8 mouse cellular contexts compared by ENCODE assay signal in genomic region chr10:81406504-81407440, GRCm38 (mm10). TPM values are rescaled to one million over a fixed set of nuclear protein-coding genes. Genes with fewer than 3 reads are reported as not detected.
DNase-seq lines count a peak whose midpoint lies in the region; ATAC-seq and TF ChIP-seq lines count a peak whose summit lies in the region.

No protein-coding gene starts in this region.

- peak overlapping the region; percentile 42 to 97 for H3K27ac ChIP-seq in heart, embryonic 14.5 days (replicated peaks in 1 of 2; ENCODE audit: control insufficient read depth in 1 of 2, insufficient read depth in 1 of 2, low read depth in 2 of 2, low read length in 2 of 2)
- H3K27ac ChIP-seq in bone marrow macrophage, adult 2 months (ENCODE audit: insufficient read depth, low read depth, low read length), result peak overlapping the region; percentile 59
- peak overlapping the region; percentile 81 for H3K27ac ChIP-seq in hindbrain, embryonic 10.5 days
- no peak overlapping the region for H3K27ac ChIP-seq in midbrain, embryonic 12.5 days (replicated peaks)

- H3K4me1 ChIP-seq in heart, embryonic 14.5 days (ENCODE audit: control insufficient read depth in 2 of 2, insufficient read depth in 2 of 2, low read length in 2 of 2), result peaks cover 50 to 80% of the 10 kb centered on the region in 2 experiments
- H3K4me1 ChIP-seq in bone marrow macrophage, adult 2 months (ENCODE audit: control insufficient read depth, insufficient read depth, low read length), result peaks cover 59% of the 10 kb centered on the region
- peaks cover 97% of the 10 kb centered on the region for H3K4me1 ChIP-seq in hindbrain, embryonic 10.5 days (replicated peaks)
- peaks cover 67% of the 10 kb centered on the region for H3K4me1 ChIP-seq in midbrain, embryonic 12.5 days

- ATAC-seq in heart, embryonic 14.5 days (ENCODE audit: insufficient number of reproducible peaks, insufficient read depth, low FRiP score, low read depth), result no peak
- ATAC-seq in midbrain, embryonic 12.5 days (ENCODE audit: low FRiP score, low read depth), result no peak

- no peak for TF ChIP-seq CTCF in bone marrow macrophage, adult 2 months (IDR thresholded peaks at IDR 0.05; ENCODE audit: low read depth, low read length)

- no peak for TF ChIP-seq POLR2A in bone marrow macrophage, adult 2 months (IDR thresholded peaks at IDR 0.05; ENCODE audit: borderline replicate concordance, low read depth, low read length)

- H3K9ac ChIP-seq in heart, embryonic 14.5 days (ENCODE audit: low read length), result peak overlapping the region; percentile 64
- H3K9ac ChIP-seq in midbrain, embryonic 12.5 days (replicated peaks), result no peak overlapping the region

- WGBS in heart, embryonic 14.5 days, result 27% methylated on average over 24 of the region's 24 CpGs
- 25% methylated on average over 24 of the region's 24 CpGs for WGBS in hindbrain, embryonic 10.5 days
- WGBS in midbrain, embryonic 12.5 days, result 21% methylated on average over 24 of the region's 24 CpGs

- peaks cover 56% of the 10 kb centered on the region for H3K36me3 ChIP-seq in heart, embryonic 14.5 days (ENCODE audit: control insufficient read depth, insufficient read depth, low read length)
- H3K36me3 ChIP-seq in hindbrain, embryonic 10.5 days, result peaks cover 6% of the 10 kb centered on the region; the same call in 1 of the 2 replicates
- H3K36me3 ChIP-seq in midbrain, embryonic 12.5 days, result 0 out of 2 replicates have a peak, but pooled peaks cover 3% of the 10 kb centered on the region

- no peak for DNase-seq in heart, adult 18-20 months
- DNase-seq in hindbrain, embryonic 10.5 days (ENCODE audit: low spot score), result no peak
- no peak for DNase-seq in urinary bladder, postnatal 10 days (ENCODE audit: low spot score)
- no peak for DNase-seq in urinary bladder, adult 18-20 months (ENCODE audit: low spot score in 2 of 2)
- no peak for DNase-seq in adrenal gland, postnatal 10 days

- H3K4me2 ChIP-seq in heart, embryonic 14.5 days (ENCODE audit: low read length), result peak overlapping the region; percentile 56
- H3K4me2 ChIP-seq in midbrain, embryonic 12.5 days (replicated peaks), result peak overlapping the region; percentile 33

- no peaks in the 10 kb centered on the region for H3K9me3 ChIP-seq in heart, embryonic 14.5 days (ENCODE audit: control insufficient read depth, low read length)
- no peaks in the 10 kb centered on the region for H3K9me3 ChIP-seq in hindbrain, embryonic 10.5 days
- H3K9me3 ChIP-seq in midbrain, embryonic 12.5 days, result no peaks in the 10 kb centered on the region

- peak overlapping the region; percentile 26 to 34 for H3K4me3 ChIP-seq in heart, embryonic 14.5 days (ENCODE audit: control insufficient read depth in 1 of 2, insufficient read depth in 1 of 2, low read depth in 1 of 2, low read length in 2 of 2)
- peak overlapping the region; percentile 61 for H3K4me3 ChIP-seq in bone marrow macrophage, adult 2 months (ENCODE audit: insufficient read depth, low read length)
- peak overlapping the region; percentile 40 for H3K4me3 ChIP-seq in hindbrain, embryonic 10.5 days
- H3K4me3 ChIP-seq in midbrain, embryonic 12.5 days, result peak overlapping the region; percentile 18; the same call in 1 of the 2 replicates

- no peaks in the 10 kb centered on the region for H3K27me3 ChIP-seq in heart, embryonic 14.5 days (ENCODE audit: control insufficient read depth, insufficient read depth, low read length)
- peaks cover 85% of the 10 kb centered on the region for H3K27me3 ChIP-seq in hindbrain, embryonic 10.5 days (ENCODE audit: insufficient read depth, poor library complexity, severe bottlenecking)
- H3K27me3 ChIP-seq in midbrain, embryonic 12.5 days, result peaks cover 60% of the 10 kb centered on the region

RNA-seq across cellular contexts. Expression of gene Smim24, which starts 13.9 kb away (rescaled TPM):
- polyA plus RNA-seq in heart, embryonic 14.5 days (2014; fragmentation: Nextera tagmentation; extraction: Ambion mirVana), result 3.8 and 4.7 TPM in 2 replicates
- 1 to 10 TPM; 1.9 to 2.2 TPM for total RNA-seq in heart, adult 18-20 months (2021)
- polyA plus RNA-seq in bone marrow macrophage, adult 2 months (2012; ENCODE audit: insufficient read depth, insufficient read length, missing spikeins), result 41.9 and 45.5 TPM in 2 replicates
- 2.7 and 3.0 TPM in 2 replicates for polyA plus RNA-seq in hindbrain, embryonic 10.5 days (2016; fragmentation: Nextera tagmentation; extraction: Ambion mirVana)
- polyA plus RNA-seq in midbrain, embryonic 12.5 days (2016; fragmentation: Nextera tagmentation; extraction: Ambion mirVana), result 2.1 and 2.8 TPM in 2 replicates
- 1 to 10 TPM; 1.2 to 1.6 TPM for total RNA-seq in adrenal gland, postnatal 10 days (2021)

RNA-seq across cellular contexts. Expression of gene Gm48552, which starts 18.0 kb away (rescaled TPM):
- polyA plus RNA-seq in heart, embryonic 14.5 days (2014; fragmentation: Nextera tagmentation; extraction: Ambion mirVana), result 1.0 TPM in 2 replicates
- under 1 TPM in 1 of 2 experiments, not detected in 1; 0.51 TPM for total RNA-seq in heart, adult 18-20 months (2021)
- polyA plus RNA-seq in bone marrow macrophage, adult 2 months (2012; ENCODE audit: insufficient read depth, insufficient read length, missing spikeins), result not detected in 2 replicates
- 1.0 and 2.5 TPM in 2 replicates for polyA plus RNA-seq in hindbrain, embryonic 10.5 days (2016; fragmentation: Nextera tagmentation; extraction: Ambion mirVana)
- 0.50 and 2.3 TPM in 2 replicates for polyA plus RNA-seq in midbrain, embryonic 12.5 days (2016; fragmentation: Nextera tagmentation; extraction: Ambion mirVana)
- 1 to 10 TPM in 1 of 2 experiments, under 1 TPM in 1; 0.45 to 1.9 TPM for total RNA-seq in adrenal gland, postnatal 10 days (2021)

RNA-seq across cellular contexts. Expression of gene Gm48551, which starts 22.5 kb away (rescaled TPM):
- 1.7 and 2.0 TPM in 2 replicates for polyA plus RNA-seq in heart, embryonic 14.5 days (2014; fragmentation: Nextera tagmentation; extraction: Ambion mirVana)
- total RNA-seq in heart, adult 18-20 months (2021), result 1 to 10 TPM in 1 of 2 experiments, under 1 TPM in 1; 0.65 to 2.3 TPM
- 0.75 and 2.2 TPM in 2 replicates for polyA plus RNA-seq in bone marrow macrophage, adult 2 months (2012; ENCODE audit: insufficient read depth, insufficient read length, missing spikeins)
- 4.0 and 4.8 TPM in 2 replicates for polyA plus RNA-seq in hindbrain, embryonic 10.5 days (2016; fragmentation: Nextera tagmentation; extraction: Ambion mirVana)
- polyA plus RNA-seq in midbrain, embryonic 12.5 days (2016; fragmentation: Nextera tagmentation; extraction: Ambion mirVana), result 4.2 and 5.5 TPM in 2 replicates
- total RNA-seq in adrenal gland, postnatal 10 days (2021), result 1 to 10 TPM; 1.1 to 1.6 TPM

RNA-seq across cellular contexts. Expression of gene Dohh, which starts 22.5 kb away (rescaled TPM):
- 52.6 and 53.5 TPM in 2 replicates for polyA plus RNA-seq in heart, embryonic 14.5 days (2014; fragmentation: Nextera tagmentation; extraction: Ambion mirVana)
- total RNA-seq in heart, adult 18-20 months (2021), result 10 to 100 TPM; 49.9 to 59.6 TPM
- polyA plus RNA-seq in bone marrow macrophage, adult 2 months (2012; ENCODE audit: insufficient read depth, insufficient read length, missing spikeins), result 23.1 and 29.5 TPM in 2 replicates
- 95.8 and 98.2 TPM in 2 replicates for polyA plus RNA-seq in hindbrain, embryonic 10.5 days (2016; fragmentation: Nextera tagmentation; extraction: Ambion mirVana)
- 63.5 and 67.2 TPM in 2 replicates for polyA plus RNA-seq in midbrain, embryonic 12.5 days (2016; fragmentation: Nextera tagmentation; extraction: Ambion mirVana)
- total RNA-seq in adrenal gland, postnatal 10 days (2021), result 10 to 100 TPM; 52.8 to 54.2 TPM

RNA-seq across cellular contexts. Expression of gene Fzr1, which starts 28.5 kb away (rescaled TPM):
- polyA plus RNA-seq in heart, embryonic 14.5 days (2014; fragmentation: Nextera tagmentation; extraction: Ambion mirVana), result 64.6 and 67.0 TPM in 2 replicates
- total RNA-seq in heart, adult 18-20 months (2021), result 10 to 100 TPM; 27.6 to 35.6 TPM
- 32.6 and 35.0 TPM in 2 replicates for polyA plus RNA-seq in bone marrow macrophage, adult 2 months (2012; ENCODE audit: insufficient read depth, insufficient read length, missing spikeins)
- 138 and 143 TPM in 2 replicates for polyA plus RNA-seq in hindbrain, embryonic 10.5 days (2016; fragmentation: Nextera tagmentation; extraction: Ambion mirVana)
- polyA plus RNA-seq in midbrain, embryonic 12.5 days (2016; fragmentation: Nextera tagmentation; extraction: Ambion mirVana), result 135 and 139 TPM in 2 replicates
- total RNA-seq in adrenal gland, postnatal 10 days (2021), result 10 to 100 TPM; 42.1 to 51.7 TPM
